Comparison of ENCODE assay signal across 30 mouse cellular contexts in genomic region chr9:63273781-63274180, GRCm38 (mm10).
DNase-seq lines count a peak whose midpoint lies in the region; ATAC-seq lines count a peak whose summit lies in the region.
"Had no signal": no experiment of that assay in that cellular context is flagged by ENCODE, and none has a peak within 500 bp of the region (broad histone marks: within the 10 kb centered on the region; RNA-seq: fewer than 3 reads in every experiment).

No protein-coding gene starts in this region.

- DNase-seq in adrenal gland, postnatal 36 days: peak; percentile 28 to 51
- peak; percentile 20 for DNase-seq in limb, embryonic 10.5 days (ENCODE audit: low spot score)
- DNase-seq in hindbrain, embryonic 14.5 days (ENCODE audit: low spot score): no peak
- no peak for DNase-seq in left cerebral cortex, adult 8-10 months (ENCODE audit: low spot score in 2 of 2)
- DNase-seq: cerebellum, adult 11 months; cerebellum, adult 9-11 months; embryo, embryonic 11 days; gastrocnemius, adult 2 months; heart, adult 2 months; heart, postnatal 10 days; kidney, adult 8-10 months; layer of hippocampus, postnatal 36 days; lung, adult 2 months; right cerebral cortex, postnatal 25 days; thymus, postnatal 4 days had no signal

- H3K36me3 ChIP-seq in liver, embryonic 16.5 days (ENCODE audit: control insufficient read depth, insufficient read depth): no peaks in the 10 kb centered on the region
- peaks cover 4% of the 10 kb centered on the region; the same call in 1 of the 2 replicates for H3K36me3 ChIP-seq in liver, embryonic 12.5 days
- H3K36me3 ChIP-seq in limb, embryonic 10.5 days: peaks cover 8% of the 10 kb centered on the region
- H3K36me3 ChIP-seq in heart, embryonic 12.5 days: peaks cover 13% of the 10 kb centered on the region
- H3K36me3 ChIP-seq in hindbrain, embryonic 14.5 days (replicated peaks; ENCODE audit: control insufficient read depth, insufficient read depth): no peaks in the 10 kb centered on the region
- H3K36me3 ChIP-seq: forebrain, embryonic 15.5 days; hindbrain, embryonic 15.5 days; midbrain, embryonic 10.5 days; midbrain, embryonic 15.5 days; neural tube, embryonic 15.5 days had no signal

- H3K9me3 ChIP-seq in liver, embryonic 16.5 days (replicated peaks; ENCODE audit: control insufficient read depth, low read length): no peaks in the 10 kb centered on the region
- H3K9me3 ChIP-seq in liver, embryonic 12.5 days (replicated peaks): no peaks in the 10 kb centered on the region
- H3K9me3 ChIP-seq in limb, embryonic 10.5 days (replicated peaks): no peaks in the 10 kb centered on the region
- H3K9me3 ChIP-seq in heart, embryonic 12.5 days (replicated peaks): no peaks in the 10 kb centered on the region
- H3K9me3 ChIP-seq in hindbrain, embryonic 14.5 days (ENCODE audit: control insufficient read depth, low read length): no peaks in the 10 kb centered on the region
- H3K9me3 ChIP-seq: embryonic facial prominence, embryonic 12.5 days; forebrain, embryonic 15.5 days; heart, embryonic 13.5 days; hindbrain, embryonic 15.5 days; limb, embryonic 12.5 days; midbrain, embryonic 10.5 days; midbrain, embryonic 15.5 days; neural tube, embryonic 15.5 days had no signal

- peak; percentile 66 for ATAC-seq in liver, embryonic 16.5 days (ENCODE audit: low read depth)
- ATAC-seq in liver, embryonic 12.5 days: no peak
- ATAC-seq in heart, embryonic 12.5 days (ENCODE audit: insufficient number of reproducible peaks, low FRiP score): no peak
- no peak for ATAC-seq in hindbrain, embryonic 14.5 days (ENCODE audit: low FRiP score)
- ATAC-seq: CD4-positive, CD25-positive, alpha-beta regulatory T cell, adult 4 months; forebrain, embryonic 15.5 days; inflammation-experienced regulatory T-cells, adult 6 months; midbrain, embryonic 15.5 days had no signal

- H3K9ac ChIP-seq in liver, embryonic 16.5 days (ENCODE audit: low read depth, low read length): no peak overlapping the region
- no peak overlapping the region for H3K9ac ChIP-seq in liver, embryonic 12.5 days
- H3K9ac ChIP-seq in heart, embryonic 12.5 days: no peak overlapping the region
- no peak overlapping the region for H3K9ac ChIP-seq in hindbrain, embryonic 14.5 days
- H3K9ac ChIP-seq: embryonic facial prominence, embryonic 12.5 days; forebrain, embryonic 15.5 days; heart, embryonic 13.5 days; hindbrain, embryonic 15.5 days; limb, embryonic 12.5 days; midbrain, embryonic 15.5 days; neural tube, embryonic 15.5 days had no signal

- H3K27me3 ChIP-seq in liver, embryonic 16.5 days (ENCODE audit: control insufficient read depth, insufficient read depth, low read depth, low read length): no peaks in the 10 kb centered on the region
- no peaks in the 10 kb centered on the region for H3K27me3 ChIP-seq in liver, embryonic 12.5 days (replicated peaks)
- no peaks in the 10 kb centered on the region for H3K27me3 ChIP-seq in limb, embryonic 10.5 days (ENCODE audit: low read depth, poor library complexity, severe bottlenecking)
- no peaks in the 10 kb centered on the region for H3K27me3 ChIP-seq in heart, embryonic 12.5 days (replicated peaks)
- H3K27me3 ChIP-seq in hindbrain, embryonic 14.5 days (ENCODE audit: control insufficient read depth, insufficient read depth, low read length): no peaks in the 10 kb centered on the region
- H3K27me3 ChIP-seq: embryonic facial prominence, embryonic 12.5 days; forebrain, embryonic 15.5 days; heart, embryonic 13.5 days; hindbrain, embryonic 15.5 days; limb, embryonic 12.5 days; midbrain, embryonic 15.5 days; neural tube, embryonic 15.5 days had no signal

- H3K4me3 ChIP-seq in liver, embryonic 16.5 days (ENCODE audit: low read depth, low read length): no peak overlapping the region
- no peak overlapping the region for H3K4me3 ChIP-seq in liver, embryonic 12.5 days
- H3K4me3 ChIP-seq in limb, embryonic 10.5 days: no peak overlapping the region
- H3K4me3 ChIP-seq in heart, embryonic 12.5 days: no peak overlapping the region
- no peak overlapping the region for H3K4me3 ChIP-seq in hindbrain, embryonic 14.5 days (replicated peaks; ENCODE audit: low read length)
- H3K4me3 ChIP-seq: embryonic facial prominence, embryonic 12.5 days; forebrain, embryonic 15.5 days; gastrocnemius, adult 2 months; heart, adult 2 months; heart, embryonic 13.5 days; hindbrain, embryonic 15.5 days; limb, embryonic 12.5 days; midbrain, embryonic 10.5 days; midbrain, embryonic 15.5 days; neural tube, embryonic 15.5 days had no signal

- H3K4me1 ChIP-seq in liver, embryonic 16.5 days (ENCODE audit: control insufficient read depth, low read depth, low read length): no peaks in the 10 kb centered on the region
- no peaks in the 10 kb centered on the region for H3K4me1 ChIP-seq in liver, embryonic 12.5 days
- peaks cover 59% of the 10 kb centered on the region for H3K4me1 ChIP-seq in limb, embryonic 10.5 days
- H3K4me1 ChIP-seq in heart, embryonic 12.5 days (replicated peaks): no peaks in the 10 kb centered on the region
- no peaks in the 10 kb centered on the region for H3K4me1 ChIP-seq in hindbrain, embryonic 14.5 days (replicated peaks; ENCODE audit: control insufficient read depth, insufficient read depth, low read length)
- H3K4me1 ChIP-seq: heart, embryonic 13.5 days; hindbrain, embryonic 15.5 days had no signal

- WGBS in liver, embryonic 16.5 days (ENCODE audit: insufficient replicate concordance): 53% methylated on average over 6 of the region's 6 CpGs
- 62% methylated on average over 6 of the region's 6 CpGs for WGBS in liver, embryonic 12.5 days (ENCODE audit: insufficient replicate concordance)
- WGBS in limb, embryonic 10.5 days: 89% methylated on average over 6 of the region's 6 CpGs
- 76% methylated on average over 6 of the region's 6 CpGs for WGBS in heart, embryonic 12.5 days
- WGBS in hindbrain, embryonic 14.5 days: 90% methylated on average over 6 of the region's 6 CpGs

- no peak overlapping the region for H3K27ac ChIP-seq in liver, embryonic 16.5 days (ENCODE audit: low read length)
- no peak overlapping the region for H3K27ac ChIP-seq in liver, embryonic 12.5 days
- H3K27ac ChIP-seq in limb, embryonic 10.5 days: no peak overlapping the region
- no peak overlapping the region for H3K27ac ChIP-seq in heart, embryonic 12.5 days (ENCODE audit: poor library complexity, severe bottlenecking)
- no peak overlapping the region for H3K27ac ChIP-seq in hindbrain, embryonic 14.5 days
- H3K27ac ChIP-seq: embryonic facial prominence, embryonic 12.5 days; forebrain, embryonic 15.5 days; gastrocnemius, adult 2 months; heart, adult 2 months; heart, embryonic 13.5 days; hindbrain, embryonic 15.5 days; kidney, postnatal 0 days; limb, embryonic 12.5 days; midbrain, embryonic 10.5 days; midbrain, embryonic 15.5 days; neural tube, embryonic 15.5 days had no signal

- H3K4me2 ChIP-seq in liver, embryonic 16.5 days (ENCODE audit: low read depth, low read length): no peak overlapping the region
- H3K4me2 ChIP-seq in liver, embryonic 12.5 days: no peak overlapping the region
- no peak overlapping the region for H3K4me2 ChIP-seq in heart, embryonic 12.5 days
- no peak overlapping the region for H3K4me2 ChIP-seq in hindbrain, embryonic 14.5 days (replicated peaks)
- H3K4me2 ChIP-seq: embryonic facial prominence, embryonic 12.5 days; forebrain, embryonic 15.5 days; heart, embryonic 13.5 days; hindbrain, embryonic 15.5 days; limb, embryonic 12.5 days; liver, embryonic 11.5 days; midbrain, embryonic 15.5 days; neural tube, embryonic 15.5 days had no signal

Comparison
In these comparisons a context has a peak if more than half of its experiments do, and no peak if none do; other contexts are left out.
1. DNase-seq: peak in adrenal gland, postnatal 36 days (2 of 2) and limb, embryonic 10.5 days (single experiment); none in hindbrain, embryonic 14.5 days (single experiment) and left cerebral cortex, adult 8-10 months (0 of 2).